8 mouse cellular contexts compared by ENCODE assay signal in the genomic region with DNA sequence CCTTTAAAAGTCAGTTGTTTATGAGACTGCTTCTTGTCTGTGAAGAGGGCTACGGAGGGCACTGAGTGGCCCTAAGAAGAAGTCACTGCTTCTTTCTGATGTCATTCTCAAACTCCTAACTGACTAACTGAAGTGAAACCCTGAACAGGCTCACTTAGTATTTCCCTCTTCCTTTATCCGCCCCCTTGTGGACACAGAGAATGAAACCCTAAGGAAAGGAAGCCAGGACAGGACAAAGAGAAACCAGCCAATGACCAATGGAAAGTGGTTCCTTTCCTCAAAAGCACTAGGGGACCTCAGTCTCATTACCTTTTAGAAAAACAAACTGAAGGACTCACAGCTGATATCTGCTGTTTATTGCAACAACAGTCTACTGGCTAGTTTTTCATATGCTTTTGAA. TPM values are rescaled to one million over a fixed set of nuclear protein-coding genes. Genes with fewer than 3 reads are reported as not detected.
DNase-seq lines count a peak whose midpoint lies in the region; ATAC-seq and TF ChIP-seq lines count a peak whose summit lies in the region.

No protein-coding gene starts in this region.

- no peak for TF ChIP-seq POLR2A in liver, adult 2 months (IDR thresholded peaks at IDR 0.05; ENCODE audit: extremely low read depth, insufficient read depth, low read length)

- WGBS in liver, adult 2 months: 57% methylated on average over 2 of the region's 2 CpGs
- WGBS in liver, embryonic 14.5 days (ENCODE audit: insufficient replicate concordance): 48% methylated on average over 2 of the region's 2 CpGs
- WGBS in stomach, postnatal 0 days: 52% methylated on average over 2 of the region's 2 CpGs

- no peak overlapping the region for H3K9ac ChIP-seq in liver, adult 2 months (ENCODE audit: low read depth, low read length)
- no peak overlapping the region for H3K9ac ChIP-seq in liver, embryonic 14.5 days (replicated peaks)
- no peak overlapping the region for H3K9ac ChIP-seq in stomach, postnatal 0 days (ENCODE audit: low read length)

- H3K79me2 ChIP-seq in liver, adult 2 months (ENCODE audit: control insufficient read depth, insufficient read depth, low read length): no peaks in the 10 kb centered on the region

- H3K4me1 ChIP-seq in liver, adult 2 months (ENCODE audit: control insufficient read depth, insufficient read depth, low read length): no peaks in the 10 kb centered on the region
- H3K4me1 ChIP-seq in liver, embryonic 14.5 days (replicated peaks; ENCODE audit: control insufficient read depth in 2 of 2, insufficient read depth in 2 of 2, low read length in 1 of 2): peaks cover 0 to 3% of the 10 kb centered on the region in 2 experiments; a peak in 2 of 4 replicates
- no peaks in the 10 kb centered on the region for H3K4me1 ChIP-seq in stomach, postnatal 0 days (replicated peaks; ENCODE audit: control insufficient read depth, insufficient read depth)

- no peak overlapping the region for H3K4me3 ChIP-seq in liver, adult 2 months (ENCODE audit: insufficient read depth, low read depth, low read length)
- no peak overlapping the region for H3K4me3 ChIP-seq in liver, embryonic 14.5 days (ENCODE audit: insufficient read depth in 1 of 2, low read depth in 2 of 2, low read length in 2 of 2)
- H3K4me3 ChIP-seq in stomach, postnatal 0 days (ENCODE audit: low read depth, low read length): no peak overlapping the region

- intact Hi-C loops in heart, postnatal 10 days (cut with DNase I): loop anchor here (1.0 to 2.0 kb wide), 2 partner anchors 84 to 247 kb away; no protein-coding TSS in a partner anchor

- H3K27me3 ChIP-seq in liver, adult 2 months (ENCODE audit: control insufficient read depth, insufficient read depth, low read length): no peaks in the 10 kb centered on the region
- H3K27me3 ChIP-seq in liver, embryonic 14.5 days (ENCODE audit: control insufficient read depth, insufficient read depth, low read length): no peaks in the 10 kb centered on the region
- H3K27me3 ChIP-seq in stomach, postnatal 0 days (ENCODE audit: control insufficient read depth, insufficient read depth, low read length): no peaks in the 10 kb centered on the region

- no peak for TF ChIP-seq EP300 in liver, embryonic 14.5 days (IDR thresholded peaks at IDR 0.05; ENCODE audit: low read depth)
- TF ChIP-seq EP300 in stomach, postnatal 0 days (optimal IDR thresholded peaks at IDR 0.05): no peak

- H3K36me3 ChIP-seq in liver, adult 2 months (ENCODE audit: control insufficient read depth, insufficient read depth, low read length): peaks cover 10% of the 10 kb centered on the region
- H3K36me3 ChIP-seq in liver, embryonic 14.5 days (replicated peaks; ENCODE audit: control insufficient read depth, insufficient read depth, low read depth): peaks cover 7% of the 10 kb centered on the region
- H3K36me3 ChIP-seq in stomach, postnatal 0 days (ENCODE audit: control insufficient read depth, insufficient read depth, low read length): no peaks in the 10 kb centered on the region

- H3K9me3 ChIP-seq in liver, embryonic 14.5 days (ENCODE audit: control insufficient read depth, low read length): no peaks in the 10 kb centered on the region
- no peaks in the 10 kb centered on the region for H3K9me3 ChIP-seq in stomach, postnatal 0 days (ENCODE audit: control insufficient read depth, low read length)

- 0 out of 2 replicates have a peak, but pooled peaks have one; percentile 4 for TF ChIP-seq CTCF in liver, adult 2 months (IDR thresholded peaks at IDR 0.05; ENCODE audit: low read depth, low read length)
- peak; percentile 55 for TF ChIP-seq CTCF in liver, embryonic 14.5 days (IDR thresholded peaks at IDR 0.05; ENCODE audit: low read depth)
- TF ChIP-seq CTCF in stomach, postnatal 0 days (IDR thresholded peaks at IDR 0.05; ENCODE audit: low read depth): peak; percentile 85

- no peak for ATAC-seq in liver, embryonic 14.5 days (ENCODE audit: insufficient read depth)
- peak; percentile 69; the same call in 1 of the 2 replicates for ATAC-seq in stomach, postnatal 0 days (ENCODE audit: low FRiP score, low TSS enrichment)

- H3K4me2 ChIP-seq in liver, embryonic 14.5 days (ENCODE audit: low read depth): no peak overlapping the region
- no peak overlapping the region for H3K4me2 ChIP-seq in stomach, postnatal 0 days (replicated peaks; ENCODE audit: low read depth)

- H3K27ac ChIP-seq in liver, adult 2 months (replicated peaks; ENCODE audit: insufficient read depth, low read depth, low read length): no peak overlapping the region
- H3K27ac ChIP-seq in liver, embryonic 14.5 days: no peak overlapping the region
- no peak overlapping the region for H3K27ac ChIP-seq in stomach, postnatal 0 days (replicated peaks)

- peak; percentile 64 to 72 for DNase-seq in cerebellum, postnatal 10 days
- DNase-seq in cerebellum, postnatal 4 days (ENCODE audit: low spot score in 2 of 2): no peak
- peak; percentile 35 for DNase-seq in liver, adult 2 months (ENCODE audit: extremely low read depth, low read depth, low spot score)
- no peak for DNase-seq in liver
- peak; percentile 52 for DNase-seq in WW6 (ENCODE audit: low read depth, low spot score)
- peak; percentile 72 to 78 for DNase-seq in heart, postnatal 10 days
- DNase-seq in liver, embryonic 14.5 days (ENCODE audit: low read depth in 3 of 3, low spot score in 3 of 3): peak; percentile 6 to 39 (median 24)
- peak; percentile 28 for DNase-seq in stomach, postnatal 0 days (ENCODE audit: low spot score)

RNA-seq across cellular contexts. Expression of a gene that starts 45.7 kb away (rescaled TPM):
- 8.0 and 8.1 TPM in 2 replicates for total RNA-seq in liver, adult 2 months (2014; rRNA removed)
- 1.5 and 1.6 TPM in 2 replicates for polyA plus RNA-seq in liver, adult 2 months (2012; rRNA removed)
- total RNA-seq in heart, postnatal 10 days (2021): 10 to 100 TPM; 16.6 to 19.1 TPM
- polyA plus RNA-seq in liver, embryonic 14.5 days (2012; rRNA removed): 5.1 and 6.8 TPM in 2 replicates
- polyA plus RNA-seq in liver, embryonic 14.5 days (2014; fragmentation: Nextera tagmentation; extraction: Ambion mirVana): 14.5 and 17.5 TPM in 2 replicates
- polyA plus RNA-seq in stomach, postnatal 0 days (2015; fragmentation: Nextera tagmentation; extraction: Ambion mirVana): 6.8 and 7.9 TPM in 2 replicates

RNA-seq across cellular contexts. Expression of a gene that starts 48.1 kb away (rescaled TPM):
- 11.6 and 11.7 TPM in 2 replicates for total RNA-seq in liver, adult 2 months (2014; rRNA removed)
- 5.6 and 6.2 TPM in 2 replicates for polyA plus RNA-seq in liver, adult 2 months (2012; rRNA removed)
- total RNA-seq in heart, postnatal 10 days (2021): 10 to 100 TPM; 32.4 to 32.6 TPM
- polyA plus RNA-seq in liver, embryonic 14.5 days (2012; rRNA removed): 11.4 and 14.0 TPM in 2 replicates
- polyA plus RNA-seq in liver, embryonic 14.5 days (2014; fragmentation: Nextera tagmentation; extraction: Ambion mirVana): 41.8 and 43.5 TPM in 2 replicates
- 59.5 and 60.9 TPM in 2 replicates for polyA plus RNA-seq in stomach, postnatal 0 days (2015; fragmentation: Nextera tagmentation; extraction: Ambion mirVana)

Comparison
In these comparisons a context has a peak if more than half of its experiments do, and no peak if none do; other contexts are left out.
1. DNase-seq: peak in cerebellum, postnatal 10 days (2 of 2), liver, adult 2 months (single experiment), WW6 (single experiment), heart, postnatal 10 days (2 of 2), liver, embryonic 14.5 days (3 of 3) and stomach, postnatal 0 days (single experiment); none in cerebellum, postnatal 4 days (0 of 2) and liver (single experiment).
2. CTCF ChIP-seq: peak in every context shown above with its lines; median percentile 85 in stomach, postnatal 0 days; 55 in liver, embryonic 14.5 days; 4 in liver, adult 2 months.